Mouse (Mus musculus): ENCODE measurements at regions not wholly inside any gene's neighbourhood (a gene's known extent, or its start where the extent isn't known, plus 50 kb on each side); places are given as distances from the start of the nearest gene placed in this dataset.

GRCm38 (mm10) chr15:64562431-64563111, 254.9 kb upstream of the Gm21798 start:
- TF ChIP-seq CTCF (IDR thresholded peaks at IDR 0.05; ENCODE audit: insufficient read depth, low read depth, low read length) = no peak
- TF ChIP-seq POLR2A (IDR thresholded peaks at IDR 0.05; ENCODE audit: insufficient read depth, low read depth, low read length) = no peak
